Mouse (Mus musculus) MEL (cell line): ENCODE results near the gene Psmc5. TPM values are rescaled to one million over a fixed set of nuclear protein-coding genes. Genes with fewer than 3 reads are reported as not detected.

ENCODE experiments used
- DNase-seq: peaks from one replicate; pipeline ENCODE4 v3.0.0; 2011; ENCODE audit warnings: low read depth, low spot score
- H3K27ac ChIP-seq: 2 replicates; pipeline ENCODE4 v1.5.1; 2012; ENCODE audit warnings: low read depth, mild to moderate bottlenecking, control low read depth, low read length, moderate library complexity; ENCODE audit not compliant: control insufficient read depth
- H3K27me3 ChIP-seq, 2 experiments: fragments of 150-350 bp in 1 of 2; sonication (generic) in 1 of 2; 2 replicates each; pipeline ENCODE4 v1.6.1; 2012; ENCODE audit warnings: low read length in 2 of 2, mild to moderate bottlenecking in 2 of 2, improper control_type of control experiment in 1 of 2, moderate library complexity in 1 of 2; ENCODE audit not compliant: insufficient read depth in 2 of 2, control insufficient read depth in 1 of 2
- H3K36me3 ChIP-seq, 2 experiments: 2 replicates each; pipeline ENCODE4 v1.6.1; 2012 to 2014; ENCODE audit warnings: low read length in 2 of 2, improper control_type of control experiment in 1 of 2, inconsistent platforms in 1 of 2, mild to moderate bottlenecking in 1 of 2; ENCODE audit not compliant: insufficient read depth in 2 of 2, control insufficient read depth in 1 of 2
- H3K4me1 ChIP-seq, 2 experiments: fragments of 150-350 bp in 1 of 2; sonication (generic) in 1 of 2; 2 replicates each; pipeline ENCODE4 v1.6.1; 2012; ENCODE audit warnings: low read length in 2 of 2, improper control_type of control experiment in 1 of 2, mild to moderate bottlenecking in 1 of 2; ENCODE audit not compliant: insufficient read depth in 2 of 2, control insufficient read depth in 1 of 2
- H3K4me3 ChIP-seq, 2 experiments: fragments of 150-350 bp in 1 of 2; sonication (generic) in 1 of 2; 2 replicates each; pipeline ENCODE4 v1.5.1; 2012; ENCODE audit warnings: low read depth in 2 of 2, low read length in 2 of 2, mild to moderate bottlenecking in 2 of 2, moderate library complexity in 2 of 2, control low read depth in 1 of 2, improper control_type of control experiment in 1 of 2; ENCODE audit not compliant: control insufficient read depth in 1 of 2, insufficient read depth in 1 of 2
- H3K79me2 ChIP-seq: 2 replicates; pipeline ENCODE4 v1.6.1; 2012; ENCODE audit warnings: mild to moderate bottlenecking, low read length, moderate library complexity; ENCODE audit not compliant: control insufficient read depth, poor library complexity, insufficient read depth
- H3K9ac ChIP-seq: 2 replicates; pipeline ENCODE4 v1.6.1; 2012; ENCODE audit warnings: low read depth, mild to moderate bottlenecking, control low read depth, low read length, moderate library complexity; ENCODE audit not compliant: control insufficient read depth, poor library complexity, severe bottlenecking
- H3K9me3 ChIP-seq: fragments of 150-350 bp; sonication (generic); replicated peaks from 2 replicates; pipeline ENCODE4 v1.6.1; 2012; ENCODE audit warnings: mild to moderate bottlenecking, low read length, improper control_type of control experiment, moderate library complexity; ENCODE audit not compliant: insufficient read depth
- CHD1 ChIP-seq: IDR thresholded peaks from 2 replicates; pipeline ENCODE4 v1.6.1; 2012; ENCODE audit warnings: low read depth, mild to moderate bottlenecking, inconsistent platforms, low read length, improper control_type of control experiment
- CTCF ChIP-seq, 3 experiments: IDR thresholded peaks in 2 of 3; conservative IDR thresholded peaks in 1 of 3; 2 replicates each; pipeline ENCODE4 v1.5.1; 2011 to 2012; ENCODE audit warnings: low read length in 3 of 3, low read depth in 2 of 3, mild to moderate bottlenecking in 2 of 3, improper control_type of control experiment in 1 of 3, inconsistent platforms in 1 of 3, mixed read lengths in 1 of 3, moderate library complexity in 1 of 3; ENCODE audit not compliant: control insufficient read depth in 1 of 3, insufficient read depth in 1 of 3, poor library complexity in 1 of 3, severe bottlenecking in 1 of 3
- EP300 ChIP-seq, 2 experiments: IDR thresholded peaks; 2 replicates each; pipeline ENCODE4 v1.6.1; 2011; ENCODE audit warnings: improper control_type of control experiment in 2 of 2, low read length in 2 of 2, low read depth in 1 of 2, mild to moderate bottlenecking in 1 of 2
- GABPA ChIP-seq: IDR thresholded peaks from 2 replicates; pipeline ENCODE4 v1.6.1; 2012; ENCODE audit warnings: low read depth, mild to moderate bottlenecking, inconsistent platforms, low read length, improper control_type of control experiment, moderate library complexity
- GATA1 ChIP-seq: IDR thresholded peaks from 2 replicates; pipeline ENCODE4 v1.6.1; 2011; ENCODE audit warnings: low read depth, low read length, improper control_type of control experiment
- JUND ChIP-seq: IDR thresholded peaks from 2 replicates; pipeline ENCODE4 v1.6.1; 2011; ENCODE audit warnings: low read depth, mild to moderate bottlenecking, improper control_type of control experiment, low read length
- MAZ ChIP-seq: IDR thresholded peaks from 2 replicates; pipeline ENCODE4 v1.6.1; 2012; ENCODE audit warnings: low read depth, mild to moderate bottlenecking, inconsistent platforms, low read length, improper control_type of control experiment
- MEF2A ChIP-seq: IDR thresholded peaks from 2 replicates; pipeline ENCODE4 v1.6.1; 2014; ENCODE audit warnings: low read depth, mild to moderate bottlenecking, inconsistent platforms, low read length, improper control_type of control experiment; ENCODE audit not compliant: poor library complexity, insufficient replicate concordance, severe bottlenecking; ENCODE audit errors: extremely low read depth
- MYB ChIP-seq: IDR thresholded peaks from 2 replicates; pipeline ENCODE4 v1.6.1; 2011; ENCODE audit warnings: mild to moderate bottlenecking, low read depth, low read length, improper control_type of control experiment
- NELFE ChIP-seq: IDR thresholded peaks from 2 replicates; pipeline ENCODE4 v1.6.1; 2011; ENCODE audit warnings: low read depth, low read length, improper control_type of control experiment
- POLR2A ChIP-seq, 2 experiments: IDR thresholded peaks; 2 replicates each; pipeline ENCODE4 v1.6.1; 2011 to 2012; ENCODE audit warnings: low read length in 2 of 2, mild to moderate bottlenecking in 2 of 2, control low read depth in 1 of 2, improper control_type of control experiment in 1 of 2, low read depth in 1 of 2, moderate library complexity in 1 of 2; ENCODE audit not compliant: control insufficient read depth in 1 of 2, insufficient read depth in 1 of 2, poor library complexity in 1 of 2
- POLR2AphosphoS2 ChIP-seq: IDR thresholded peaks from 2 replicates; pipeline ENCODE4 v1.6.1; 2011; ENCODE audit warnings: low read length, improper control_type of control experiment
- POLR2AphosphoS5 ChIP-seq: IDR thresholded peaks from 2 replicates; pipeline ENCODE4 v1.6.1; 2012; ENCODE audit warnings: low read depth, borderline replicate concordance, mild to moderate bottlenecking, inconsistent platforms, low read length, moderate library complexity, mixed read lengths
- RAD21 ChIP-seq: IDR thresholded peaks from 2 replicates; pipeline ENCODE4 v1.6.1; 2011; ENCODE audit warnings: mild to moderate bottlenecking, low read depth, low read length, improper control_type of control experiment
- RCOR1 ChIP-seq: IDR thresholded peaks from 2 replicates; pipeline ENCODE4 v1.6.1; 2012; ENCODE audit warnings: low read depth, mild to moderate bottlenecking, inconsistent platforms, low read length, improper control_type of control experiment
- SIN3A ChIP-seq: IDR thresholded peaks from 2 replicates; pipeline ENCODE4 v1.6.1; 2012; ENCODE audit warnings: low read length, improper control_type of control experiment, inconsistent platforms
- TAL1 ChIP-seq: IDR thresholded peaks from 2 replicates; pipeline ENCODE4 v1.6.1; 2012; ENCODE audit warnings: mild to moderate bottlenecking, inconsistent platforms, low read length, moderate library complexity, mixed read lengths
- TBP ChIP-seq: IDR thresholded peaks from 2 replicates; pipeline ENCODE4 v1.8.0; 2011; ENCODE audit warnings: low read depth, low read length, improper control_type of control experiment
- TCF12 ChIP-seq: IDR thresholded peaks from 2 replicates; pipeline ENCODE4 v1.6.1; 2014; ENCODE audit warnings: low read depth, mild to moderate bottlenecking, inconsistent platforms, low read length, improper control_type of control experiment, moderate library complexity
- UBTF ChIP-seq: IDR thresholded peaks from 2 replicates; pipeline ENCODE4 v1.6.1; 2012; ENCODE audit warnings: low read depth, mild to moderate bottlenecking, inconsistent platforms, low read length, improper control_type of control experiment, moderate library complexity, borderline replicate concordance; ENCODE audit not compliant: insufficient read depth
- ZC3H11A ChIP-seq: IDR thresholded peaks from 2 replicates; pipeline ENCODE4 v1.6.1; 2012; ENCODE audit warnings: low read depth, mild to moderate bottlenecking, inconsistent platforms, low read length, improper control_type of control experiment
- ZKSCAN1 ChIP-seq: IDR thresholded peaks from 2 replicates; pipeline ENCODE4 v1.6.1; 2012; ENCODE audit warnings: low read depth, mild to moderate bottlenecking, inconsistent platforms, low read length, improper control_type of control experiment, moderate library complexity
- ZNF384 ChIP-seq: IDR thresholded peaks from 2 replicates; pipeline ENCODE4 v1.6.1; 2012; ENCODE audit warnings: low read depth, mild to moderate bottlenecking, inconsistent platforms, low read length, improper control_type of control experiment
- polyA plus RNA-seq, 2 experiments: library from polyadenylated mRNA; stranded (reverse) in 1 of 2; unstranded in 1 of 2; fragments of >175 nt in 1 of 2; fragments of >200 nt in 1 of 2; gene quantifications; 2 replicates each; pipeline versions ENCODE4 v1.2.1 to v1.2.4; 2012; ENCODE audit warnings: low replicate concordance in 2 of 2, low read depth in 1 of 2; ENCODE audit not compliant: insufficient read length in 2 of 2, insufficient read depth in 1 of 2, missing spikeins in 1 of 2
- total RNA-seq: library from RNA; depleted of rRNA; stranded (reverse); fragments of 300-350 nt; gene quantifications from 2 replicates; pipeline ENCODE4 v1.2.3, GENCODE M21; 2012

The Psmc5 gene
- total and polyA plus RNA-seq, 3 experiments: 112 to 426 (median 290) TPM

GRCm38 (mm10) chr11:106256775-106257174, 821 bp downstream of the Psmc5 start:
- H3K36me3 ChIP-seq: peaks cover 16 to 21% of the 10 kb centered on the region in 2 experiments
- no peaks in the 10 kb centered on the region for H3K27me3 ChIP-seq
- H3K79me2 ChIP-seq: peaks cover 57% of the 10 kb centered on the region
- no peaks in the 10 kb centered on the region for H3K9me3 ChIP-seq
- peak overlapping the region; percentile 78 to 94 for H3K4me3 ChIP-seq
- H3K9ac ChIP-seq: peak overlapping the region; percentile 83
- DNase-seq: no peak
- no peak overlapping the region; the same call in 1 of the 2 replicates for H3K27ac ChIP-seq
- TF ChIP-seq TBP (no peak), POLR2AphosphoS5 (no peak), ZKSCAN1 (no peak), EP300 (IDR thresholded peaks at IDR 0.05; ENCODE audit: low read depth in 1 of 2, low read length in 2 of 2) (no peak), GATA1 (no peak), SIN3A (no peak), CHD1 (0 out of 2 replicates have a peak, but pooled peaks have one; percentile 14), MEF2A (no peak), JUND (no peak)
- H3K4me1 ChIP-seq: peaks cover 3 to 18% of the 10 kb centered on the region in 2 experiments; a peak in 3 of 4 replicates

GRCm38 (mm10) chr11:106260826-106261450, 5.0 kb downstream of the Psmc5 start:
- H3K27me3 ChIP-seq: no peaks in the 10 kb centered on the region
- H3K9me3 ChIP-seq: no peaks in the 10 kb centered on the region
- DNase-seq: no peak
- no peak overlapping the region for H3K27ac ChIP-seq
- H3K9ac ChIP-seq: no peak overlapping the region
- H3K79me2 ChIP-seq: peaks cover 31% of the 10 kb centered on the region
- no peak overlapping the region for H3K4me3 ChIP-seq
- TF ChIP-seq POLR2AphosphoS2 (peak; percentile 9; the same call in 1 of the 2 replicates), POLR2A (IDR thresholded peaks at IDR 0.05; ENCODE audit: control insufficient read depth in 1 of 2, insufficient read depth in 1 of 2, low read depth in 1 of 2, low read length in 2 of 2, poor library complexity in 1 of 2) (peak in 1 of 2 experiments; percentile 23; a peak in 1 of 4 replicates), GABPA (no peak)
- peaks cover 0 to 10% of the 10 kb centered on the region in 2 experiments; a peak in 3 of 4 replicates for H3K4me1 ChIP-seq
- peaks cover 12 to 33% of the 10 kb centered on the region in 2 experiments for H3K36me3 ChIP-seq

DNA sequence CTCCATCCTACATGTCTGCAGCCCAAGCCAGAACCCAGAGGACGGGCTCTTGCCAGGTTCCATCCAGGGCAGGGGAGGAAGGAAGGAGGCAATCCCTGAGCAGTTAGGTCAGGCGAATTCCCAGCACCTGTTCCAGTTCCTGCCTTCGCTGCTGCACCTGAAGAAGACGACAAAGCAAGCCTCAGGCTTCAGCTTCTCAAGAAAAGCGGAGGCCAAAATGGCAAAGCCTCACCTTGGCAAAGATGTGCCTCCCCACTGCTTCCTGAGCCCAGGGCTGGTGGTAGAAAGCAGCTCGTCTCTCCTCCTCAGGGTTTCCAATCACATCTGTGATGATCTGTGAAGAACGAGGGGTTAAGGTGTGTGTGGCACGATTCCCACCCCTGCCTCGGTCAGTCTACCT, 8.0 kb downstream of the Psmc5 start:
- Histone ChIP-seq H3K79me2 (peaks cover 9% of the 10 kb centered on the region; the same call in 1 of the 2 replicates), H3K9ac (no peak overlapping the region), H3K27me3 (no peaks in the 10 kb centered on the region), H3K9me3 (no peaks in the 10 kb centered on the region), H3K27ac (no peak overlapping the region), H3K36me3 (peaks cover 3 to 33% of the 10 kb centered on the region in 2 experiments), H3K4me3 (no peak overlapping the region), H3K4me1 (peaks cover 0 to 7% of the 10 kb centered on the region in 2 experiments; a peak in 1 of 4 replicates)
- TF ChIP-seq POLR2AphosphoS2 (no peak), TAL1 (no peak), UBTF (no peak), MYB (no peak), RCOR1 (no peak), JUND (no peak), NELFE (no peak), MAZ (no peak), RAD21 (no peak), ZNF384 (no peak), POLR2A (IDR thresholded peaks at IDR 0.05; ENCODE audit: control insufficient read depth in 1 of 2, insufficient read depth in 1 of 2, low read depth in 1 of 2, low read length in 2 of 2, poor library complexity in 1 of 2) (no peak; a peak in 2 of 4 replicates), CTCF (IDR thresholded peaks at IDR 0.05 in 2 of 3, conservative IDR thresholded peaks at IDR 0.05 in 1 of 3; ENCODE audit: control insufficient read depth in 1 of 3, insufficient read depth in 1 of 3, low read depth in 2 of 3, low read length in 3 of 3, poor library complexity in 1 of 3, severe bottlenecking in 1 of 3) (no peak), POLR2AphosphoS5 (no peak), TCF12 (no peak), ZC3H11A (no peak)
- DNase-seq: no peak
